Mouse (Mus musculus) heart, adult 11 months (tissue): ENCODE results near the gene Ptn.
"Not testable (repeated sequence)": the region's sequence is repeated elsewhere in the genome, so short reads cannot be mapped to it uniquely, and the experiment has no call there.

Source experiments
- DNase-seq: peaks from one replicate; pipeline ENCODE4 v3.0.0; 2022

Gene Ptn

GRCm38 (mm10) chr6:36752887-36753286 lies 57.1 kb downstream of the Ptn start:
- DNase-seq: no peak

GRCm38 (mm10) chr6:36739811-36740210 lies 70.2 kb downstream of the Ptn start:
- no peak for DNase-seq

- DNase-seq: no peak
Measured at GRCm38 (mm10) chr6:36736763-36737162, 73.3 kb downstream of the Ptn start.

- not testable (repeated sequence) for DNase-seq
Measured at GRCm38 (mm10) chr6:36735622-36736021, 74.4 kb downstream of the Ptn start.

DNA sequence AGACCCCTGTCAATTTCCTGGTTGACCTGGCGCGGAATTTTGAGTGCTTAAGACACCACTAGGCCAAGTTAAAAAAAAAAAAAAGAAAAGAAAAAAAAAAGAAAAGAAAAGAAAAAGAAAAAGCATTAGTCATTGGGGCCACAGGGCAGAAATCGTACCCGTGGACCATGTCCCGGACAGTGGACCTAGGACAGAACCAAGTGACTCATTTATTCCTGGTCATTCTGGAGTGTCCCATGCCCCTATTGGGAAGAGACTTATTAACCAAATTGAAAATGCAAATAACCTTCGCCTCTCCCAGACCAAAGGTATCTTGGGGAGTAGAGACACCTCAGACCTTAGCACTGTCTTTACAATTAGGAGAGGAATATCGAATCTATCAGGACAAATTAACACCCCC lies 80.2 kb downstream of the Ptn start:
- DNase-seq: not testable (repeated sequence)

DNA sequence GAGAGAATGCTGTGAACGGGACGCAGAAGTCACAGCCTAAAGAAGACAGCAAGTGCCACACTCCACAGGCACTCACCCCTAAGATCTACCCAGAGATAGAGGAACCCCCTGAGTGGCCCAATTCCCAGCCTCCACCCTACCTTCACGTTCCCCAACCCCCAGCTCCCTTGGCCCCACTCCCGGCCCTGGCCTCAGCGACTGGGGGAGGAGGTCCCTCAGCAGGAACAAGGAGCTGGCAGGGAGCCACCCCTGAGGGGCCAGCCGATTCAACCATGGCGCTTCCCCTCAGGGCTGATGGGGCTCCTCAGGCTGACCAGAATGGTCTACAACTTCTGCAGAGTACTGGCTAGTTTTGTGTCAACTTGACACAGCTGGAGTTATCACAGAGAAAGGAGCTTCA lies 81.9 kb downstream of the Ptn start:
- no peak for DNase-seq

- no peak for DNase-seq
Measured at GRCm38 (mm10) chr6:36725509-36726160, 84.4 kb downstream of the Ptn start.

DNA sequence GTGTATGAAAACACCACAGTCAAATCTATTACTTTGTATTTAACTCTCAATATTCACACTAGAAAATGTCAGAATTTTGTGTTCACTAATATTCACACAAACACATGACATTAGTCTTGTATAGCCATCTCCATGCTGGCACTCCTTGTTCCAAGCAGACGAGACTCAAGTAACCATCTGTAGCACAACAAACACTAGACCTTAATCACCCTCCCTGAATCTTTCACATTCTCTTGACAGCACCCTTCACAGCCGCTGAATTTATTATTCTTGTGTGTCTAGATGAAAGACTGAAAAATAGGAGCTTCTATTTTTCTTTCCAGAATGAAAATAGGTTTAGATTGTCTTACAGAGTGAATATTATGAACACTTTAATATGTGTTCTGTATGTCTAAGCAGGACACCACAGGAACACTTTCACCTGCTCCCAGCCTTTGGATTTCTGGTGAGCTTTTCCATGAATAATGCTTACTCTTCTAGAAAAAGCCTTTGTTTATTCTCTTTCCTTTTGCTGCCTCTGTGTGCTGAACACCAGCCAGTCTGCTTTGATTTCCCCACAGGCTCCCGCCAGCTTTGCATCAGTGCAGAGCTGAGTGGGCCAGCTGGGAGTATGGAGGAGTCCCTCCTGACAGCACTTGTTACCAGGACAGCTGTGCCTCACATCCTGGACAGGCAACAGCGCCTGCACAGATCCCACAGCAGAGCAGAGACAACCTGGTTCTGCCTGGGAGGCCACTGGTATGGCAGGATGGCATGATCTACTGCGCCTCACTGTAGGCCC lies 87.1 kb downstream of the Ptn start:
- DNase-seq: peak; percentile 73

GRCm38 (mm10) chr6:36713329-36713728 lies 96.7 kb downstream of the Ptn start:
- DNase-seq: peak; percentile 31

GRCm38 (mm10) chr6:36695481-36695880 lies 114.5 kb downstream of the Ptn start:
- DNase-seq: no peak

- DNase-seq: no peak
Measured at GRCm38 (mm10) chr6:36691497-36691896, 118.5 kb downstream of the Ptn start.

DNA sequence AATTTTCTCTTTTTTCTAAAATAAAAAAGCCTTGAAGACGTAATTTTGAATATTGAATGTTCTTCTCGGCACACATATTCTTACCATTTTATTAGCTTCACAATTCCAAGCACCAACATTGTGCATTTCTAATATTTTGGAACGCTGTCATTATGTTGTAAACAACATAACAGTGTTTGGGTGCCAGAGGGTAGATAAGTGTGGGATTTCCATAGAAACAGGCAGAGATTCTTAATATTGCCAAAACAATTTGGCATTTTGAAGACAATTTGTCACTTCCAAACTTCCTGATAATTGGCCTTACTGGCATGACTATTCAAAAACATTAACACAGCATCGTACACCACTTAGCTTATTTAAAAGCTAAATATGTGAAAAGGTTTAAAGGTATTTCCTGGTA lies 119.1 kb downstream of the Ptn start:
- no peak for DNase-seq

DNA sequence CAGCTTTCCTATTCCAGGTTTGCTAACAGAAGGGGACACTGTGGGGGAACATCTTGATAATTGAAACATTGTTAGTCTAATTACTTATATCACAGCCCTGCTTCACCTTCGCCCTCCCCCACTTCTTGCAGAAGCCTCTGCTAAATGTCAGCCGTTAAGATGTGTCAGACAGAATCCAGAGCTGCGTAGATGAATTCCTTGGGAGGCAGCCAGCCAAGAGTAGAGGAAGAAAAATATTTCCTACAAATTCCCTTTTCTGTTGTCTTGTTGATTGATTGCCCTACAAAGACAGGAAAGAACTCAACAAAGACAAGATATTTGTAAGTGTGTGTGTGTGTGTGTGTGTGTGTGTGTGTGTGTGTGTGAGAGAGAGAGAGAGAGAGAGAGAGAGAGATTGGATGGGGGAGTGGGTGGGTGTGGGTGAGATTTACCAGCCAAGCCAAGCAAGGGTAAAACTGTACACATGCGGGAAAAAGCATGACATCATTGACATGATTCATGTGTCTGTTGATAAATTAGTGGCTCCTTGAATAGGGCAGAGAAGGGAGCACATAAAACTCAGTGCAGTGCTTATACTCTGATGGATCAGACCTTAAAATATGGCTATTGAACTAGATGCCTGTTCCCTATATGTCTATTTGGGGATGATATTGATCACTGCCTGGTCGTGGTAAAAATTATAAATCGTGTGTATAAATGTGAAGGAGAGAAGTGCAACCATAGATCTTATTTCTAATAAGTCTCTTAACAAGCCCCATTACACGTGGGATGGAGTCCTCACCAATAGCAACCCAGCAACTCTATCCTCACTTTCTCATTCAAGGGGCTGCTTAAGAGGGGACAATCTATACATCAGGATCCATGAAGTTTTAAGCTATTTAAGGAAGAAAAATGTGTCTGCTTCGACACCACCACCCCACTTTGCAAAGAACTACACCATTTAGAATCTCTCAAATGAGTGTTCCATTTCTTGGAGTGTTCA lies 133.0 kb downstream of the Ptn start:
- DNase-seq: no peak

- no peak for DNase-seq
Measured at GRCm38 (mm10) chr6:36672399-36673221, 137.4 kb downstream of the Ptn start.

DNA sequence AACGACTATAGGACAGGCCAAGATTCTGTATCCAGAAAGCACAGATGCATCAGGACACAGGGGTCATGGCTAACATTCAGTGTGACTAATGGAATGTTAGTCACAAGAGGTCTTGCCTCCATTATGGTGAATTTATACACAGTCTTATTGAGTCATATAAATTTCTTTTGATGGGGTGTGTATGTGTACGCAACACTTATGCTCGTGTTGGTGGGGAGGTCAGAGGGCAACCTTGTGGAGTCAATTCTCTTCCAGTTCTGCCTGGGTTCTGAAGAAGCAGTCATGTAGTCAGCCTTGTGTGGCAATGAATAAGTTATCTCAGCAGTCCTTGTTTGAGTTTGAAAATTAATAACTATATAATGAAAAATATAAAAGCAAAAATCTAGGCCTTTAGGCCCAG lies 138.7 kb downstream of the Ptn start:
- no peak for DNase-seq
